Mouse (Mus musculus): ENCODE measurements around the gene Pnpla5.

GRCm38 (mm10) chr15:84167600-84167999 is 44.6 kb upstream of the Pnpla5 start, which contains the start of gene Pnpla3:
- TF ChIP-seq POLR2A (IDR thresholded peaks at IDR 0.05; ENCODE audit: borderline replicate concordance, low read depth, low read length) (no peak), CTCF (IDR thresholded peaks at IDR 0.05; ENCODE audit: low read depth, low read length) (no peak)

All from bone marrow macrophage, adult 2 months (primary cell).